Mouse (Mus musculus): ENCODE measurements around the gene Xpnpep3.

Xpnpep3 gene

GRCm38 (mm10) chr15:81399297-81399637 is 671 bp upstream of the Xpnpep3 start:
- no peak for DNase-seq (ENCODE audit: extremely low spot score)

- DNase-seq (ENCODE audit: extremely low spot score) = no peak
Observed at GRCm38 (mm10) chr15:81405008-81405407, 5.1 kb downstream of the Xpnpep3 start.

GRCm38 (mm10) chr15:81408199-81408598 is 8.3 kb downstream of the Xpnpep3 start, which contains the start of gene Dnajb7:
Gene Dnajb7, minus strand, starts transcription at chr15:81408299.
- DNase-seq (ENCODE audit: extremely low spot score) = no peak

GRCm38 (mm10) chr15:81416763-81417310 is 16.9 kb downstream of the Xpnpep3 start:
- peak; percentile 78 for DNase-seq (ENCODE audit: extremely low spot score)

GRCm38 (mm10) chr15:81418065-81418464 is 18.1 kb downstream of the Xpnpep3 start:
- DNase-seq (ENCODE audit: extremely low spot score) = no peak

GRCm38 (mm10) chr15:81421454-81421853 is 21.5 kb downstream of the Xpnpep3 start:
- no peak for DNase-seq (ENCODE audit: extremely low spot score)

GRCm38 (mm10) chr15:81422156-81422681 is 22.3 kb downstream of the Xpnpep3 start:
- no peak for DNase-seq (ENCODE audit: extremely low spot score)

- no peak for DNase-seq (ENCODE audit: extremely low spot score)
Observed at GRCm38 (mm10) chr15:81425311-81425710, 25.4 kb downstream of the Xpnpep3 start.

GRCm38 (mm10) chr15:81427947-81428346 is 28.0 kb downstream of the Xpnpep3 start:
- no peak for DNase-seq (ENCODE audit: extremely low spot score)

GRCm38 (mm10) chr15:81431195-81431594 is 31.3 kb downstream of the Xpnpep3 start:
- no peak for DNase-seq (ENCODE audit: extremely low spot score)

- no peak for DNase-seq (ENCODE audit: extremely low spot score)
Observed at GRCm38 (mm10) chr15:81438345-81438744, 38.4 kb downstream of the Xpnpep3 start.

GRCm38 (mm10) chr15:81439236-81439635 is 39.3 kb downstream of the Xpnpep3 start:
- no peak for DNase-seq (ENCODE audit: extremely low spot score)

- peak; percentile 73 for DNase-seq (ENCODE audit: extremely low spot score)
Observed at GRCm38 (mm10) chr15:81448463-81448862, 48.5 kb downstream of the Xpnpep3 start.

GRCm38 (mm10) chr15:81461523-81461922 is 61.6 kb downstream of the Xpnpep3 start:
- DNase-seq (ENCODE audit: extremely low spot score) = no peak

- DNase-seq (ENCODE audit: extremely low spot score) = no peak
Observed at GRCm38 (mm10) chr15:81465016-81465660, 65.2 kb downstream of the Xpnpep3 start.

- peak; percentile 100 for DNase-seq (ENCODE audit: extremely low spot score)
Observed at GRCm38 (mm10) chr15:81465901-81466737, 66.2 kb downstream of the Xpnpep3 start, which contains the start of gene Rbx1. Gene Rbx1, plus strand, starts transcription at chr15:81466296.

- no peak for DNase-seq (ENCODE audit: extremely low spot score)
Observed at GRCm38 (mm10) chr15:81466738-81467113, 66.8 kb downstream of the Xpnpep3 start.

GRCm38 (mm10) chr15:81470735-81471134 is 70.8 kb downstream of the Xpnpep3 start:
- no peak for DNase-seq (ENCODE audit: extremely low spot score)

GRCm38 (mm10) chr15:81472256-81472655 is 72.3 kb downstream of the Xpnpep3 start:
- no peak for DNase-seq (ENCODE audit: extremely low spot score)

GRCm38 (mm10) chr15:81475654-81476053 is 75.7 kb downstream of the Xpnpep3 start:
- DNase-seq (ENCODE audit: extremely low spot score) = no peak

GRCm38 (mm10) chr15:81476597-81476996 is 76.7 kb downstream of the Xpnpep3 start:
- peak; percentile 57 for DNase-seq (ENCODE audit: extremely low spot score)

- DNase-seq (ENCODE audit: extremely low spot score) = no peak
Observed at GRCm38 (mm10) chr15:81479446-81480213, 79.7 kb downstream of the Xpnpep3 start.
